Mouse (Mus musculus) intestine, embryonic 14.5 days (tissue): ENCODE measurements around the gene Dr1. TPM values are rescaled to one million over a fixed set of nuclear protein-coding genes. Genes with fewer than 3 reads are reported as not detected.
"Not testable (repeated sequence)": the region's sequence is repeated elsewhere in the genome, so short reads cannot be mapped to it uniquely, and the experiment has no call there.

Experiments
- ATAC-seq: fragments of 200-750 bp; cut with Nextera tagmentation; replicated peaks from 2 replicates; pipeline ENCODE4 v1.8.0; 2017; ENCODE audit warnings: low read depth, moderate number of reproducible peaks, moderate TSS enrichment, moderate library complexity; ENCODE audit not compliant: low FRiP score, low TSS enrichment
- DNase-seq: peaks from one replicate; pipeline ENCODE4 v3.0.0-alpha.2; 2018; ENCODE audit warnings: low spot score
- H3K27ac ChIP-seq: fragments of 300-500 bp; sonication (generic); 2 replicates; pipeline ENCODE4 v1.5.1; 2014; ENCODE audit warnings: low read depth, mild to moderate bottlenecking, control low read depth
- H3K27me3 ChIP-seq: fragments of 300-500 bp; sonication (generic); replicated peaks from 2 replicates; pipeline ENCODE4 v1.6.1; 2014; ENCODE audit warnings: low read length, control low read depth; ENCODE audit not compliant: control insufficient read depth, insufficient read depth
- H3K36me3 ChIP-seq: fragments of 300-500 bp; sonication (generic); 2 replicates; pipeline ENCODE4 v1.6.1; 2014; ENCODE audit warnings: low read length, control low read depth; ENCODE audit not compliant: control insufficient read depth, insufficient read depth
- H3K4me1 ChIP-seq: fragments of 300-500 bp; sonication (generic); replicated peaks from 2 replicates; pipeline ENCODE4 v1.6.1; 2014; ENCODE audit warnings: low read length, control low read depth, mixed read lengths; ENCODE audit not compliant: control insufficient read depth, insufficient read depth
- H3K4me2 ChIP-seq: fragments of 300-500 bp; sonication (generic); 2 replicates; pipeline ENCODE4 v1.6.1; 2014; ENCODE audit warnings: low read length
- H3K4me3 ChIP-seq: fragments of 300-500 bp; sonication (generic); 2 replicates; pipeline ENCODE4 v1.5.1; 2014; ENCODE audit warnings: low read depth, low read length, control low read depth, mixed read lengths
- H3K9ac ChIP-seq: fragments of 300-500 bp; sonication (generic); 2 replicates; pipeline ENCODE4 v1.6.1; 2014; ENCODE audit warnings: mild to moderate bottlenecking, low read length
- H3K9me3 ChIP-seq: fragments of 300-500 bp; sonication (generic); 2 replicates; pipeline ENCODE4 v1.6.1; 2016; ENCODE audit warnings: low read length, control low read depth; ENCODE audit not compliant: control insufficient read depth
- WGBS: fragments of 180-500 bp; shearing (Covaris S2); extraction: QIAGEN DNeasy Blood & Tissue Kit; methylation state at CpG from one replicate; pipeline ENCODE4 v1.1.7; 2014; 5-methylcytosine and 5-hydroxymethylcytosine counted together
- polyA plus RNA-seq: library from polyadenylated mRNA; unstranded; fragments of >200 nt; fragmentation: Nextera tagmentation; extraction: Ambion mirVana; gene quantifications from 2 replicates; pipeline ENCODE4 v1.2.1, GENCODE M21; 2014

The Dr1 gene
- polyA plus RNA-seq = 42.4 and 45.0 TPM in 2 replicates

- Histone ChIP-seq H3K4me1 (peaks cover 13% of the 10 kb centered on the region), H3K27me3 (no peaks in the 10 kb centered on the region), H3K9me3 (no peaks in the 10 kb centered on the region), H3K4me2 (peak within 1 kb of the TSS; percentile 66), H3K36me3 (peaks cover 10% of the 10 kb centered on the region), H3K9ac (peak within 1 kb of the TSS; percentile 90), H3K4me3 (peak within 1 kb of the TSS; percentile 97), H3K27ac (peak within 1 kb of the TSS; percentile 92)
- DNase-seq (peak; percentile 91), ATAC-seq (peak; percentile 96)
- WGBS = 2% methylated on average over 36 of the region's 55 CpGs
These were observed at the start of gene Dr1 for GRCm38 (mm10) chr5:108268127-108269062. TSS of gene Dr1 (plus strand) at chr5:108268897.

- no peak overlapping the region for H3K9ac ChIP-seq
- no peaks in the 10 kb centered on the region for H3K27me3 ChIP-seq
- no peak overlapping the region for H3K4me2 ChIP-seq
- H3K4me1 ChIP-seq = no peaks in the 10 kb centered on the region
- no peak for ATAC-seq
- no peaks in the 10 kb centered on the region for H3K9me3 ChIP-seq
- DNase-seq = no peak
- no peaks in the 10 kb centered on the region for H3K36me3 ChIP-seq
- no peak overlapping the region for H3K27ac ChIP-seq
- no peak overlapping the region for H3K4me3 ChIP-seq
These were observed 44.6 kb upstream of the Dr1 start for GRCm38 (mm10) chr5:108224077-108224476.

- no peak for DNase-seq
- no peak for ATAC-seq
These were observed 42.5 kb upstream of the Dr1 start for GRCm38 (mm10) chr5:108226159-108226558.

GRCm38 (mm10) chr5:108246314-108246765 is 22.4 kb upstream of the Dr1 start:
- Histone ChIP-seq H3K36me3 (no peaks in the 10 kb centered on the region), H3K4me3 (no peak overlapping the region), H3K9me3 (no peaks in the 10 kb centered on the region), H3K27ac (no peak overlapping the region), H3K27me3 (no peaks in the 10 kb centered on the region), H3K4me1 (no peaks in the 10 kb centered on the region), H3K9ac (no peak overlapping the region), H3K4me2 (no peak overlapping the region)
- DNase-seq (no peak), ATAC-seq (no peak)
- 30% methylated on average over 3 of the region's 3 CpGs for WGBS

More at GRCm38 (mm10) chr5:108226159-108226558, 42.5 kb upstream of the Dr1 start:
- Histone ChIP-seq H3K27me3 (no peaks in the 10 kb centered on the region), H3K36me3 (no peaks in the 10 kb centered on the region), H3K9ac (no peak overlapping the region), H3K27ac (no peak overlapping the region), H3K4me2 (no peak overlapping the region), H3K4me3 (no peak overlapping the region), H3K4me1 (no peaks in the 10 kb centered on the region), H3K9me3 (no peaks in the 10 kb centered on the region)

- no peak overlapping the region for H3K4me3 ChIP-seq
- no peaks in the 10 kb centered on the region for H3K9me3 ChIP-seq
- 61% methylated on average over 2 of the region's 2 CpGs for WGBS
- H3K4me1 ChIP-seq = no peaks in the 10 kb centered on the region
- ATAC-seq = no peak
- no peak overlapping the region for H3K4me2 ChIP-seq
- H3K27ac ChIP-seq = no peak overlapping the region
- H3K9ac ChIP-seq = no peak overlapping the region
- no peaks in the 10 kb centered on the region for H3K36me3 ChIP-seq
- H3K27me3 ChIP-seq = no peaks in the 10 kb centered on the region
- DNase-seq = no peak
These were observed 18.7 kb upstream of the Dr1 start for GRCm38 (mm10) chr5:108250033-108250432.

- H3K4me3 ChIP-seq = no peak overlapping the region
- H3K4me2 ChIP-seq = no peak overlapping the region
- H3K36me3 ChIP-seq = no peaks in the 10 kb centered on the region
- WGBS = 78% methylated on average over 5 of the region's 5 CpGs
- no peak for DNase-seq
- no peak overlapping the region for H3K27ac ChIP-seq
- no peaks in the 10 kb centered on the region for H3K4me1 ChIP-seq
- no peak overlapping the region for H3K9ac ChIP-seq
- no peaks in the 10 kb centered on the region for H3K27me3 ChIP-seq
- no peak for ATAC-seq
- H3K9me3 ChIP-seq = no peaks in the 10 kb centered on the region
These were observed 13.4 kb upstream of the Dr1 start for GRCm38 (mm10) chr5:108255259-108255658.

- 40% methylated on average over 4 of the region's 4 CpGs for WGBS
These were observed 6.0 kb upstream of the Dr1 start for GRCm38 (mm10) chr5:108262722-108263121.

GRCm38 (mm10) chr5:108263785-108264184 is 4.9 kb upstream of the Dr1 start:
- not testable (repeated sequence) for H3K27me3 ChIP-seq, ATAC-seq, H3K4me2 ChIP-seq, H3K27ac ChIP-seq, H3K9ac ChIP-seq, H3K9me3 ChIP-seq, H3K4me1 ChIP-seq, DNase-seq, H3K4me3 ChIP-seq, H3K36me3 ChIP-seq
- WGBS = 80% methylated on average over 1 of the region's 1 CpGs

More at GRCm38 (mm10) chr5:108262722-108263121, 6.0 kb upstream of the Dr1 start:
- H3K9ac ChIP-seq = no peak overlapping the region
- H3K9me3 ChIP-seq = no peaks in the 10 kb centered on the region
- no peaks in the 10 kb centered on the region for H3K36me3 ChIP-seq
- DNase-seq = no peak
- no peak overlapping the region for H3K4me2 ChIP-seq
- H3K4me1 ChIP-seq = no peaks in the 10 kb centered on the region
- no peak overlapping the region for H3K4me3 ChIP-seq
- no peak overlapping the region for H3K27ac ChIP-seq
- H3K27me3 ChIP-seq = no peaks in the 10 kb centered on the region
- no peak for ATAC-seq

- no peaks in the 10 kb centered on the region for H3K9me3 ChIP-seq
- no peaks in the 10 kb centered on the region for H3K27me3 ChIP-seq
These were observed 1.7 kb upstream of the Dr1 start for GRCm38 (mm10) chr5:108266990-108267389.

More at GRCm38 (mm10) chr5:108266990-108267389, 1.7 kb upstream of the Dr1 start:
- DNase-seq = no peak
- no peaks in the 10 kb centered on the region for H3K36me3 ChIP-seq
- H3K9ac ChIP-seq = no peak overlapping the region
- H3K4me1 ChIP-seq = peaks cover 13% of the 10 kb centered on the region
- ATAC-seq = no peak
- no peak overlapping the region for H3K27ac ChIP-seq
- no peak overlapping the region for H3K4me2 ChIP-seq
- H3K4me3 ChIP-seq = no peak overlapping the region
